Mouse (Mus musculus) CH12.LX (cell line): ENCODE results near the gene Enpp1. TPM values are rescaled to one million over a fixed set of nuclear protein-coding genes. Genes with fewer than 3 reads are reported as not detected.

Source experiments
- DNase-seq: peaks from one replicate; pipeline ENCODE4 v3.0.0-alpha.2; 2013; ENCODE audit errors: extremely low read depth
- H3K27ac ChIP-seq: 2 replicates; pipeline ENCODE4 v1.5.1; 2012; ENCODE audit warnings: low read depth, mild to moderate bottlenecking, control low read depth, moderate library complexity; ENCODE audit not compliant: insufficient read depth
- H3K27me3 ChIP-seq: replicated peaks from 2 replicates; pipeline ENCODE3; 2012; ENCODE audit warnings: inconsistent platforms
- H3K36me3 ChIP-seq, 2 experiments: replicated peaks in 1 of 2; 2 replicates each; pipeline versions ENCODE3 to v1.6.1; 2012; ENCODE audit warnings: inconsistent platforms in 1 of 2, low read length in 1 of 2, mild to moderate bottlenecking in 1 of 2, mixed read lengths in 1 of 2, moderate library complexity in 1 of 2; ENCODE audit not compliant: control insufficient read depth in 1 of 2, insufficient read depth in 1 of 2
- H3K4me1 ChIP-seq, 2 experiments: 2 replicates each; pipeline ENCODE4 v1.6.1; 2012; ENCODE audit warnings: inconsistent platforms in 1 of 2, moderate library complexity in 1 of 2; ENCODE audit not compliant: insufficient read depth in 2 of 2, control insufficient read depth in 1 of 2
- H3K4me2 ChIP-seq: 2 replicates; pipeline ENCODE4 v1.6.1; 2012; ENCODE audit warnings: low read depth, mild to moderate bottlenecking, control low read depth; ENCODE audit not compliant: poor library complexity, insufficient read depth, severe bottlenecking
- H3K4me3 ChIP-seq, 3 experiments: fragments of 150-350 bp in 1 of 3; sonication (generic) in 1 of 3; replicated peaks in 1 of 3; 2 replicates each; pipeline versions ENCODE3 to v1.5.1; 2011 to 2012; ENCODE audit warnings: low read depth in 2 of 3, low read length in 2 of 3, mild to moderate bottlenecking in 2 of 3, moderate library complexity in 2 of 3, control low read depth in 1 of 3, improper control_type of control experiment in 1 of 3, inconsistent platforms in 1 of 3, mixed read lengths in 1 of 3; ENCODE audit not compliant: poor library complexity in 1 of 3
- H3K79me2 ChIP-seq: replicated peaks from 2 replicates; pipeline ENCODE4 v1.6.1; 2012; ENCODE audit warnings: mild to moderate bottlenecking, moderate library complexity; ENCODE audit not compliant: control insufficient read depth, poor library complexity, insufficient read depth, severe bottlenecking; ENCODE audit errors: extremely low read depth
- H3K9ac ChIP-seq: 2 replicates; pipeline ENCODE4 v1.6.1; 2012; ENCODE audit warnings: low read depth, mild to moderate bottlenecking, control low read depth, moderate library complexity; ENCODE audit not compliant: insufficient read depth
- H3K9me3 ChIP-seq: replicated peaks from 2 replicates; pipeline ENCODE3; 2012; ENCODE audit warnings: low read length, inconsistent platforms, mixed read lengths
- CHD1 ChIP-seq: IDR thresholded peaks from 2 replicates; pipeline ENCODE4 v1.6.1; 2012; ENCODE audit warnings: low read depth, low read length, improper control_type of control experiment, inconsistent platforms
- CHD2 ChIP-seq: IDR thresholded peaks from 2 replicates; pipeline ENCODE4 v1.6.1; 2011; ENCODE audit warnings: low read length, improper control_type of control experiment
- CTCF ChIP-seq, 2 experiments: IDR thresholded peaks in 1 of 2; conservative IDR thresholded peaks in 1 of 2; 2 replicates each; pipeline ENCODE4 v1.5.1; 2011 to 2012; ENCODE audit warnings: low read depth in 2 of 2, low read length in 2 of 2, improper control_type of control experiment in 1 of 2, inconsistent platforms in 1 of 2, mild to moderate bottlenecking in 1 of 2, moderate library complexity in 1 of 2
- E2F4 ChIP-seq: IDR thresholded peaks from 2 replicates; pipeline ENCODE4 v1.6.1; 2011; ENCODE audit warnings: low read depth, low read length, improper control_type of control experiment; ENCODE audit not compliant: insufficient replicate concordance
- EP300 ChIP-seq: IDR thresholded peaks from 2 replicates; pipeline ENCODE4 v1.6.1; 2011; ENCODE audit warnings: low read length, improper control_type of control experiment
- ETS1 ChIP-seq: conservative IDR thresholded peaks from 2 replicates; pipeline ENCODE4 v1.6.1; 2012; ENCODE audit warnings: low read depth, mild to moderate bottlenecking, inconsistent platforms, low read length, improper control_type of control experiment, moderate library complexity
- GABPA ChIP-seq: IDR thresholded peaks from 2 replicates; pipeline ENCODE4 v1.6.1; 2012; ENCODE audit warnings: low read depth, low read length, improper control_type of control experiment, inconsistent platforms; ENCODE audit not compliant: insufficient replicate concordance
- IRF4 ChIP-seq: IDR thresholded peaks from 2 replicates; pipeline ENCODE4 v1.6.1; 2014; ENCODE audit warnings: low read depth, mild to moderate bottlenecking, inconsistent platforms, low read length, improper control_type of control experiment
- KAT2A ChIP-seq: IDR thresholded peaks from 2 replicates; pipeline ENCODE4 v1.6.1; 2012; ENCODE audit warnings: low read length, improper control_type of control experiment, inconsistent platforms; ENCODE audit not compliant: insufficient replicate concordance
- MAZ ChIP-seq: IDR thresholded peaks from 2 replicates; pipeline ENCODE4 v1.6.1; 2012; ENCODE audit warnings: low read depth, mild to moderate bottlenecking, inconsistent platforms, low read length, improper control_type of control experiment, moderate library complexity
- MEF2A ChIP-seq: IDR thresholded peaks from 2 replicates; pipeline ENCODE4 v1.6.1; 2014; ENCODE audit warnings: low read depth, mild to moderate bottlenecking, inconsistent platforms, low read length, improper control_type of control experiment, borderline replicate concordance
- MXI1 ChIP-seq: IDR thresholded peaks from 2 replicates; pipeline ENCODE4 v1.6.1; 2011; ENCODE audit warnings: mild to moderate bottlenecking, low read depth, low read length, improper control_type of control experiment
- MYC ChIP-seq: IDR thresholded peaks from 2 replicates; pipeline ENCODE4 v1.6.1; 2011; ENCODE audit warnings: low read depth, mild to moderate bottlenecking, improper control_type of control experiment, low read length
- RCOR1 ChIP-seq: conservative IDR thresholded peaks from 2 replicates; pipeline ENCODE4 v1.6.1; 2012; ENCODE audit warnings: low read depth, mild to moderate bottlenecking, inconsistent platforms, low read length, improper control_type of control experiment
- TBP ChIP-seq: conservative IDR thresholded peaks from 2 replicates; pipeline ENCODE4 v1.6.1; 2011; ENCODE audit warnings: low read depth, low read length, improper control_type of control experiment
- UBTF ChIP-seq: IDR thresholded peaks from 2 replicates; pipeline ENCODE4 v1.6.1; 2012; ENCODE audit warnings: low read depth, mild to moderate bottlenecking, inconsistent platforms, low read length, improper control_type of control experiment, moderate library complexity
- USF1 ChIP-seq: IDR thresholded peaks from 2 replicates; pipeline ENCODE4 v1.6.1; 2014; ENCODE audit warnings: low read depth, mild to moderate bottlenecking, inconsistent platforms, low read length, improper control_type of control experiment
- USF2 ChIP-seq: conservative IDR thresholded peaks from 2 replicates; pipeline ENCODE4 v1.6.1; 2011; ENCODE audit warnings: low read depth, low read length, improper control_type of control experiment
- ZKSCAN1 ChIP-seq: IDR thresholded peaks from 2 replicates; pipeline ENCODE4 v1.6.1; 2012; ENCODE audit warnings: low read depth, inconsistent platforms, low read length, improper control_type of control experiment, borderline replicate concordance
- ZMIZ1 ChIP-seq: IDR thresholded peaks from 2 replicates; pipeline ENCODE4 v1.6.1; 2012; ENCODE audit warnings: low read depth, mild to moderate bottlenecking, inconsistent platforms, low read length, improper control_type of control experiment
- dilution Hi-C: fragments of 300-500 bp; cut with MboI; formaldehyde crosslinking; loops from 2 replicates; pipeline ENCODE4 v1.14.3; 2020; ENCODE audit warnings: low sequenced_read_pairs; ENCODE audit not compliant: extremely low pct_unique_long_range_greater_than_20kb, extremely low pct_ligation_motif_present
- in situ Hi-C: fragments of 300-500 bp; cut with MboI; formaldehyde crosslinking; loops from 3 replicates; pipeline ENCODE4 v1.14.3; 2019; ENCODE audit warnings: low sequenced_read_pairs, low pct_ligation_motif_present, low pct_unique_long_range_greater_than_20kb, mixed read lengths
- polyA plus RNA-seq: library from polyadenylated mRNA; unstranded; fragments of >175 nt; gene quantifications from 2 replicates; pipeline ENCODE4 v1.2.1, GENCODE M21; 2012; ENCODE audit warnings: low read depth; ENCODE audit not compliant: insufficient read length
- total RNA-seq, 2 experiments: library from RNA; depleted of rRNA; stranded (reverse); fragments of 300-350 nt in 1 of 2; fragments of >200 nt in 1 of 2; gene quantifications; 2 replicates each; pipeline ENCODE4 v1.2.3; 2012 to 2014

Enpp1 gene
- total and polyA plus RNA-seq, 3 experiments: 0.58 to 2.8 (median 0.87) TPM

- Histone ChIP-seq H3K36me3 (no peaks in the 10 kb centered on the region), H3K27me3 (no peaks in the 10 kb centered on the region), H3K4me2 (no peak overlapping the region), H3K9me3 (no peaks in the 10 kb centered on the region), H3K4me1 (no peaks in the 10 kb centered on the region), H3K27ac (no peak overlapping the region), H3K79me2 (no peaks in the 10 kb centered on the region), H3K9ac (no peak overlapping the region), H3K4me3 (no peak overlapping the region)
- dilution Hi-C loops: no loop called here
- no peak for TF ChIP-seq ZMIZ1
- no peak for TF ChIP-seq GABPA
- TF ChIP-seq E2F4: no peak
- TF ChIP-seq ZKSCAN1: no peak
- TF ChIP-seq CHD1: no peak
- no peak for TF ChIP-seq CHD2
- no peak for TF ChIP-seq TBP
- TF ChIP-seq USF1: no peak
- no peak for TF ChIP-seq UBTF
- TF ChIP-seq MAZ: no peak
- no peak for TF ChIP-seq ETS1
- TF ChIP-seq USF2: no peak
- TF ChIP-seq MYC: no peak
- TF ChIP-seq IRF4: no peak
- TF ChIP-seq RCOR1: no peak
- no peak for TF ChIP-seq CTCF (conservative IDR thresholded peaks at IDR 0.05 in 1 of 2, IDR thresholded peaks at IDR 0.05 in 1 of 2; ENCODE audit: low read depth in 2 of 2, low read length in 2 of 2)
- in situ Hi-C loops: loop anchor here (25.0 kb wide), 1 partner anchor 228 kb away; no protein-coding TSS in a partner anchor
- DNase-seq: no peak
Observed at GRCm38 (mm10) chr10:24615799-24616198, 96.2 kb downstream of the Enpp1 start.

DNA sequence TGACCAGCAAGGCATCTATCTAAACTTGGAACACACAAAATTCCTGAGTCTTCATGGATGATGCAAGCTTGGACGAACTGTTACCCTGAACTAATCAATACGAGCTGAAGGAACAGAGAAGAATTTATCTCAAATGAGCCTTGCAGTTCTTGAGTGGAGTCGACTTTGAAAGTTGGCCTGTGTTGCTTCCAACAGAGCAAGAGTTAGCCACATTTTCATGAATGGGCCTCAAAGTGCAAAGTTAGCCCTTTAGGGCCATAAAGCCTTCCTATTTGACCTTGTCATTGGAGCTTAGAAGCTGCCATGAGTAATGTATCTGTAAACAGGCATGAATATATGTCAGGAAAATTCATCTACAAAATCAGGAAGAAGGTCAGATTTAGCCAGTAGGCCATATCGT lies 97.2 kb downstream of the Enpp1 start:
- H3K27me3 ChIP-seq: no peaks in the 10 kb centered on the region
- DNase-seq: no peak
- H3K4me3 ChIP-seq: no peak overlapping the region
- in situ Hi-C loops (loop anchor here (25.0 kb wide), 1 partner anchor 227 kb away; no protein-coding TSS in a partner anchor), dilution Hi-C loops (no loop called here)
- H3K36me3 ChIP-seq: no peaks in the 10 kb centered on the region
- no peaks in the 10 kb centered on the region for H3K4me1 ChIP-seq
- no peaks in the 10 kb centered on the region for H3K9me3 ChIP-seq
- H3K79me2 ChIP-seq: no peaks in the 10 kb centered on the region
- no peak overlapping the region for H3K4me2 ChIP-seq
- TF ChIP-seq ZKSCAN1 (no peak), TBP (no peak), GABPA (no peak), ZMIZ1 (no peak), KAT2A (no peak), MXI1 (no peak), MYC (no peak), EP300 (no peak), USF1 (no peak), MEF2A (no peak)
- TF ChIP-seq, all 38 proteins: peak for 0
- H3K27ac ChIP-seq: no peak overlapping the region
- H3K9ac ChIP-seq: no peak overlapping the region
